Mouse (Mus musculus) kidney, postnatal 0 days (tissue): ENCODE measurements around the gene Vsig10. TPM values are rescaled to one million over a fixed set of nuclear protein-coding genes. Genes with fewer than 3 reads are reported as not detected.

Experiments
- ATAC-seq: fragments of 200-750 bp; cut with Nextera tagmentation; replicated peaks from 2 replicates; pipeline ENCODE4 v1.8.0; 2017; ENCODE audit warnings: low read depth, moderate number of reproducible peaks, moderate TSS enrichment, moderate library complexity; ENCODE audit not compliant: low FRiP score
- DNase-seq: peaks from one replicate; pipeline ENCODE4 v3.0.0-alpha.2; 2016; ENCODE audit warnings: low spot score
- H3K27ac ChIP-seq: fragments of 300-500 bp; sonication (generic); 2 replicates; pipeline ENCODE4 v1.5.1; 2014; ENCODE audit warnings: mild to moderate bottlenecking
- H3K27me3 ChIP-seq: fragments of 300-500 bp; sonication (generic); 2 replicates; pipeline ENCODE4 v1.6.1; 2014; ENCODE audit warnings: low read length, mixed read lengths; ENCODE audit not compliant: insufficient read depth
- H3K36me3 ChIP-seq: fragments of 300-500 bp; sonication (generic); 2 replicates; pipeline ENCODE4 v1.6.1; 2014; ENCODE audit warnings: low read length, mixed read lengths; ENCODE audit not compliant: insufficient read depth
- H3K4me1 ChIP-seq: fragments of 300-500 bp; sonication (generic); replicated peaks from 2 replicates; pipeline ENCODE4 v1.6.1; 2014; ENCODE audit warnings: antibody characterized with exemption, low read length, mixed read lengths; ENCODE audit not compliant: insufficient read depth
- H3K4me2 ChIP-seq: fragments of 300-500 bp; sonication (generic); 2 replicates; pipeline ENCODE4 v1.6.1; 2014; ENCODE audit warnings: mild to moderate bottlenecking, low read length, moderate library complexity, mixed read lengths
- H3K4me3 ChIP-seq: fragments of 300-500 bp; sonication (generic); replicated peaks from 2 replicates; pipeline ENCODE4 v1.5.1; 2014; ENCODE audit warnings: low read depth, low read length
- H3K9ac ChIP-seq: fragments of 300-500 bp; sonication (generic); 2 replicates; pipeline ENCODE4 v1.6.1; 2014; ENCODE audit warnings: low read depth, low read length
- H3K9me3 ChIP-seq: fragments of 300-500 bp; sonication (generic); replicated peaks from 2 replicates; pipeline ENCODE4 v1.6.1; 2016; ENCODE audit warnings: low read length, inconsistent platforms, mixed read lengths
- CTCF ChIP-seq: IDR thresholded peaks from 2 replicates; pipeline ENCODE4 v1.5.1; 2016; ENCODE audit warnings: antibody characterized with exemption, low read depth, mild to moderate bottlenecking, moderate library complexity
- WGBS: fragments of 180-500 bp; shearing (Covaris S2); extraction: QIAGEN DNeasy Blood & Tissue Kit; methylation state at CpG from one replicate; pipeline ENCODE4 v1.1.7; 2014; 5-methylcytosine and 5-hydroxymethylcytosine counted together
- polyA plus RNA-seq: library from polyadenylated mRNA; unstranded; fragments of >200 nt; fragmentation: Nextera tagmentation; extraction: Ambion mirVana; gene quantifications from 2 replicates; pipeline ENCODE4 v1.2.1, GENCODE M21; 2015

Gene Vsig10
- polyA plus RNA-seq, 1 experiment from 2014 or later: 9.5 TPM

- Histone ChIP-seq H3K27ac (no peak overlapping the region), H3K27me3 (no peaks in the 10 kb centered on the region), H3K4me3 (no peak overlapping the region), H3K9me3 (0 out of 2 replicates have a peak, but pooled peaks cover 3% of the 10 kb centered on the region), H3K4me2 (no peak overlapping the region), H3K4me1 (no peaks in the 10 kb centered on the region), H3K36me3 (no peaks in the 10 kb centered on the region), H3K9ac (no peak overlapping the region)
- no peak for TF ChIP-seq CTCF
- 79% methylated on average over 6 of the region's 6 CpGs for WGBS
- ATAC-seq (no peak), DNase-seq (no peak)
Observed at GRCm38 (mm10) chr5:117396596-117397014, 77.7 kb downstream of the Vsig10 start.

- no peak overlapping the region for H3K27ac ChIP-seq
- H3K27me3 ChIP-seq: no peaks in the 10 kb centered on the region
- no peak overlapping the region for H3K4me2 ChIP-seq
- ATAC-seq (no peak), DNase-seq (no peak)
- H3K4me1 ChIP-seq: no peaks in the 10 kb centered on the region
- no peak overlapping the region for H3K4me3 ChIP-seq
- 68% methylated on average over 6 of the region's 6 CpGs for WGBS
- H3K36me3 ChIP-seq: no peaks in the 10 kb centered on the region
- H3K9me3 ChIP-seq: 0 out of 2 replicates have a peak, but pooled peaks cover 3% of the 10 kb centered on the region
- H3K9ac ChIP-seq: no peak overlapping the region
- no peak for TF ChIP-seq CTCF
Observed at GRCm38 (mm10) chr5:117397371-117397770, 78.5 kb downstream of the Vsig10 start.

GRCm38 (mm10) chr5:117398007-117398550, 79.2 kb downstream of the Vsig10 start:
- peak; percentile 43; the same call in 1 of the 2 replicates for TF ChIP-seq CTCF
- no peak overlapping the region for H3K4me3 ChIP-seq
- H3K9me3 ChIP-seq: no peaks in the 10 kb centered on the region
- peak; percentile 86 for DNase-seq
- H3K4me1 ChIP-seq: no peaks in the 10 kb centered on the region
- no peaks in the 10 kb centered on the region for H3K36me3 ChIP-seq
- no peak for ATAC-seq
- H3K9ac ChIP-seq: no peak overlapping the region
- 0 out of 2 replicates have a peak overlapping the region, but pooled peaks have one; percentile 10 for H3K27ac ChIP-seq
- WGBS: 36% methylated on average over 4 of the region's 5 CpGs
- H3K27me3 ChIP-seq: no peaks in the 10 kb centered on the region
- H3K4me2 ChIP-seq: no peak overlapping the region

GRCm38 (mm10) chr5:117399281-117399680, 80.4 kb downstream of the Vsig10 start:
- ATAC-seq: no peak
- Histone ChIP-seq H3K4me2 (no peak overlapping the region), H3K27me3 (no peaks in the 10 kb centered on the region), H3K4me1 (no peaks in the 10 kb centered on the region), H3K4me3 (no peak overlapping the region), H3K9me3 (no peaks in the 10 kb centered on the region), H3K36me3 (no peaks in the 10 kb centered on the region), H3K9ac (no peak overlapping the region), H3K27ac (no peak overlapping the region)
- WGBS: 78% methylated on average over 9 of the region's 9 CpGs
- DNase-seq: no peak
- no peak for TF ChIP-seq CTCF

- WGBS: 84% methylated on average over 8 of the region's 8 CpGs
- Histone ChIP-seq H3K27me3 (no peaks in the 10 kb centered on the region), H3K9me3 (no peaks in the 10 kb centered on the region), H3K4me2 (no peak overlapping the region), H3K9ac (no peak overlapping the region), H3K27ac (no peak overlapping the region), H3K4me1 (no peaks in the 10 kb centered on the region), H3K4me3 (no peak overlapping the region), H3K36me3 (no peaks in the 10 kb centered on the region)
- ATAC-seq (no peak), DNase-seq (no peak)
- no peak for TF ChIP-seq CTCF
Observed at GRCm38 (mm10) chr5:117403609-117404008, 84.7 kb downstream of the Vsig10 start.

Other genes with a start within 250 kb of the Vsig10 start
- 69.3 and 69.5 TPM in 2 replicates for gene Suds3, start 203.0 kb upstream of the Vsig10 start, polyA plus RNA-seq
- gene Taok3, start 199.0 kb upstream of the Vsig10 start, polyA plus RNA-seq: 16.1 and 19.8 TPM in 2 replicates
- 625 and 668 TPM in 2 replicates for gene Pebp1, start 31.5 kb upstream of the Vsig10 start, polyA plus RNA-seq
- 89.3 and 92.2 TPM in 2 replicates for gene Wsb2, start 38.2 kb downstream of the Vsig10 start, polyA plus RNA-seq
- 54.7 and 60.2 TPM in 2 replicates for gene Rfc5, start 70.0 kb downstream of the Vsig10 start, polyA plus RNA-seq
- 0.42 and 0.71 TPM in 2 replicates for gene Ksr2, start 94.9 kb downstream of the Vsig10 start, polyA plus RNA-seq